Mouse (Mus musculus): ENCODE measurements around the gene Cntn2. TPM values are rescaled to one million over a fixed set of nuclear protein-coding genes. Genes with fewer than 3 reads are reported as not detected.

The Cntn2 gene
- polyA plus RNA-seq, 1 experiment from 2014 or later = 68.0 TPM

DNA sequence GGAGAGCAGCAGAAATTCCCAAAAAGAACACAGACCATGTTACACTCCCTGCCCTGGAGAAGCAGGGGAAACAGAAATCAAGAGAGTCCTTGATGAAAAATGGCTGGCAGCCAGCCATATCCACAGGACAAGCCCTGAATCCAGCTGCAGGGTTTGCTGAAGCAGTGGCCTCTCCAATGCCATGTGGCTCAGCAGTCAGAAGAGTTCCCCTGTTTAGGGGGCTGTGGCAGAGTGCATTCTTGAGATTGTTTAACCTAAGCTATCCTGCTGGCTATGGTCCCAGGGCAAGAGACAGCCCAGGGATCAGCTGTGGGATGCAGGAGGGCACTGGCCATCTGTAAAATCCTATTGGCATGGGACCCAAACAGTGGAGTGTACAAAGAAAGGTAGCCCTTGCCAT, 74.1 kb downstream of the Cntn2 start:
- no peak overlapping the region for H3K27ac ChIP-seq (ENCODE audit: low read depth, low read length)
- no peak overlapping the region for H3K4me3 ChIP-seq (ENCODE audit: low read depth, low read length)
- H3K36me3 ChIP-seq (ENCODE audit: control insufficient read depth, insufficient read depth, low read length) = peaks cover 28% of the 10 kb centered on the region
- peak; percentile 3 for DNase-seq (ENCODE audit: low spot score)
- H3K9me3 ChIP-seq (replicated peaks; ENCODE audit: control insufficient read depth, low read length) = no peaks in the 10 kb centered on the region
- H3K9ac ChIP-seq (ENCODE audit: low read length) = no peak overlapping the region
- H3K4me1 ChIP-seq (ENCODE audit: control insufficient read depth, insufficient read depth, low read length) = 0 out of 2 replicates have a peak, but pooled peaks cover 2% of the 10 kb centered on the region
- ATAC-seq = no peak
- H3K27me3 ChIP-seq (replicated peaks; ENCODE audit: control insufficient read depth, insufficient read depth, low read length) = no peaks in the 10 kb centered on the region
- no peak overlapping the region for H3K4me2 ChIP-seq (ENCODE audit: low read length)

DNA sequence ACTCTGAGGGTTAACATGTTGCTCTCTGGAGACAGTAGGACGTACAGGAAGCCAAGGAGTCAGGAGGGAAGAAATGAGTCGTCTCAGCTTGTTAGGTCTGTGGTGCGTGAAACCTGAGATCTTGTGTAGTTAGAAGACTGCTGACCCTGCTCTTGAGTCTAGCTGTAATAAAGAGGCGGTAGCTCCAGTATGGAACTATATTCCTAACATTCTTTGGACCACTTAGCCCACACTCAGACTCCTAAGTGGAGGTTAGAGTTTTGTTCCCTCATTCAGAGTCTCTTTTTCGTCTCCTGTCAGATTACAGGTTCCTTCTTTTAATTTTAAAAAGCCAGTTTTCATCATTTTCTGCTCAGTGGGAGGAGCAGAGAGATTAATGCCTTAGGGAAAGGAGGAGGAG, 78.4 kb downstream of the Cntn2 start:
- Histone ChIP-seq H3K9me3 (replicated peaks; ENCODE audit: control insufficient read depth, low read length) (no peaks in the 10 kb centered on the region), H3K27me3 (replicated peaks; ENCODE audit: control insufficient read depth, insufficient read depth, low read length) (no peaks in the 10 kb centered on the region), H3K4me1 (ENCODE audit: control insufficient read depth, insufficient read depth, low read length) (0 out of 2 replicates have a peak, but pooled peaks cover 2% of the 10 kb centered on the region), H3K27ac (ENCODE audit: low read depth, low read length) (no peak overlapping the region), H3K4me3 (ENCODE audit: low read depth, low read length) (no peak overlapping the region), H3K4me2 (ENCODE audit: low read length) (no peak overlapping the region), H3K9ac (ENCODE audit: low read length) (no peak overlapping the region), H3K36me3 (ENCODE audit: control insufficient read depth, insufficient read depth, low read length) (peaks cover 50% of the 10 kb centered on the region)
- DNase-seq (ENCODE audit: low spot score) (no peak), ATAC-seq (no peak)
- WGBS = 86% methylated on average over 5 of the region's 5 CpGs

Other genes starting within 250 kb of the Cntn2 start
- gene Klhdc8a, start 244.6 kb downstream of the Cntn2 start, polyA plus RNA-seq (2014; fragmentation: Nextera tagmentation; extraction: Ambion mirVana) = 3.4 TPM in 2 replicates
- gene Nuak2, start 227.1 kb downstream of the Cntn2 start, polyA plus RNA-seq (2014; fragmentation: Nextera tagmentation; extraction: Ambion mirVana) = 18.8 and 20.1 TPM in 2 replicates
- gene Tmcc2, start 152.0 kb downstream of the Cntn2 start, polyA plus RNA-seq (2014; fragmentation: Nextera tagmentation; extraction: Ambion mirVana) = 18.2 and 23.1 TPM in 2 replicates
- gene Dstyk, start 125.7 kb downstream of the Cntn2 start, polyA plus RNA-seq (2014; fragmentation: Nextera tagmentation; extraction: Ambion mirVana) = 7.7 and 8.9 TPM in 2 replicates
- 46.5 and 53.7 TPM in 2 replicates for gene Rbbp5, start 65.9 kb downstream of the Cntn2 start, polyA plus RNA-seq (2014; fragmentation: Nextera tagmentation; extraction: Ambion mirVana)
- 0.74 and 1.1 TPM in 2 replicates for gene Tmem81, start 37.0 kb downstream of the Cntn2 start, polyA plus RNA-seq (2014; fragmentation: Nextera tagmentation; extraction: Ambion mirVana)
- 26.9 and 40.3 TPM in 2 replicates for gene Nfasc, start 198.5 kb upstream of the Cntn2 start, polyA plus RNA-seq (2014; fragmentation: Nextera tagmentation; extraction: Ambion mirVana)

Measured in forebrain, embryonic 14.5 days (tissue).